Mouse (Mus musculus): ENCODE results near the gene Pqlc2. TPM values are rescaled to one million over a fixed set of nuclear protein-coding genes. Genes with fewer than 3 reads are reported as not detected.

The Pqlc2 gene
- 15.3 and 16.1 TPM in 2 replicates for polyA plus RNA-seq (2016; fragmentation: Nextera tagmentation; extraction: Ambion mirVana)

DNA sequence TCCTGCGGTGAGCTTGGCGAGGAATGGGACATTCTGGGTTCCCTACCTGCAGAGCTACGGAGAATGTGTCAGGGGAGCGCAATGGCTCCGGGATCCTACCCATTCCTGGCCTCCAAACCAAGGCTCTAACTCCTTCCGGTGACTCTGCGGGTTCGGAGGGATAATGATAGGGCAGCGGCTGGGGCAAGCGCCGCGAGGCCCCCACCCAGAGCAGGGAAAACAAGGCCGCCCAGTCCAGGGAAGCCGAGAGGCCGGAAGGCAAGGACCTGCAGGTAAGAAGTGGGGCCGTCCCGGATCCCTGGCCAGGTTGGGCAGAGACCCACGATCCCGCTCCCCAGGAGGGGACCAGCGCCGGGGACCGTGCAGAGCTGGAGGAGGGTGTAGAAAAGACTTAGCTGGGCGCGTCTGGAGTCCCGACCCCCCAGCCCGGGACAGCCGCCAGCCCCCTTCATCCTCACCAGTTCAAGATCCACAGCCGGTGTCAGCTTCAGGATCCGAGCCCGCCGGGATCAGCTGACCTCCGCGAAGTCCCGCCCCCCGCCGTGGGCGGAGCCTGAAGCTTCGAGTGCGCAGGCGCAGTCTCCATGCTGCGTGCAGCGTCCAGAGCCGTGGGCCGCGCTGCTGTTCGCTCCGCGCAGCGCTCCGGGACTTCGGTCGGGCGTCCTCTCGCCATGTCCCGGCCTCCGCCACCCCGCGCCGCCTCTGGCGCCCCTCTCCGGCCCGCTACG lies at the start of gene Pqlc2, which contains the start of gene Akr7a5:
Pqlc2 (minus strand) TSS at position 538 of the 728 bp plus-strand sequence.
Akr7a5 (plus strand) TSS at position 574 of the 728 bp plus-strand sequence.
- ATAC-seq (ENCODE audit: insufficient number of reproducible peaks, insufficient read depth, low FRiP score, low TSS enrichment, low read depth), result peak; percentile 77
- no peaks in the 10 kb centered on the region for H3K9me3 ChIP-seq

DNA sequence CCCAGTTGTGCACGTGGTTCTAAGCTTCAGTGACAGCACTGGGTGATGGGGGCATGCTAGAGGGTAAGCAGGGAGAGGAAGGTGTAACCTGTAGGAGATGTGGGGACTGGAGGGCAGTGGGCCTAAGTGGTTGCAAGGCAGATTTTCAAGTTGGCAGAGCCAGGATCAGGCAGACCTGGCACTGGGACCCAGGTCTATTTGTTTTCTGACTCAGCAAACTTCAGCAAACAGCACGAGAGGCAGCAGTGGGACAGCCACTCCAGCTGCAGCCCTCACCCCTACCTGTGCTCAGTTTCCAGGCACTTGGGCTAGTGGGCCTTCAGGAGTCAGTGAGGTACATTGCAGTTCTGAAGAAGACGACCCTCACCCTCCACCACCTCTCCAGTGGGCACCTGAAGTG lies 46.7 kb upstream of the Pqlc2 start:
- no peaks in the 10 kb centered on the region for H3K9me3 ChIP-seq
- H3K9ac ChIP-seq (replicated peaks), result no peak overlapping the region
- H3K27ac ChIP-seq, result no peak overlapping the region
- no peak overlapping the region for H3K4me2 ChIP-seq
- no peaks in the 10 kb centered on the region for H3K27me3 ChIP-seq
- no peak for ATAC-seq (ENCODE audit: insufficient number of reproducible peaks, insufficient read depth, low FRiP score, low TSS enrichment, low read depth)
- peaks cover 80% of the 10 kb centered on the region for H3K36me3 ChIP-seq
- no peak overlapping the region for H3K4me3 ChIP-seq (replicated peaks)
- 95% methylated on average over 3 of the region's 3 CpGs for WGBS
- H3K4me1 ChIP-seq (replicated peaks), result peaks cover 9% of the 10 kb centered on the region; the same call in 1 of the 2 replicates

More for the DNA sequence above, at the start of gene Pqlc2, which contains the start of gene Akr7a5:
- Histone ChIP-seq H3K4me1 (replicated peaks) (peaks cover 20% of the 10 kb centered on the region), H3K4me3 (replicated peaks) (peak within 1 kb of the TSS; percentile 93), H3K27ac (peak within 1 kb of the TSS; percentile 85), H3K9ac (replicated peaks) (peak within 1 kb of the TSS; percentile 97), H3K4me2 (peak within 1 kb of the TSS; percentile 96), H3K36me3 (peaks cover 34% of the 10 kb centered on the region), H3K27me3 (no peaks in the 10 kb centered on the region)
- WGBS, result under 1% methylated on average over 63 of the region's 63 CpGs

DNA sequence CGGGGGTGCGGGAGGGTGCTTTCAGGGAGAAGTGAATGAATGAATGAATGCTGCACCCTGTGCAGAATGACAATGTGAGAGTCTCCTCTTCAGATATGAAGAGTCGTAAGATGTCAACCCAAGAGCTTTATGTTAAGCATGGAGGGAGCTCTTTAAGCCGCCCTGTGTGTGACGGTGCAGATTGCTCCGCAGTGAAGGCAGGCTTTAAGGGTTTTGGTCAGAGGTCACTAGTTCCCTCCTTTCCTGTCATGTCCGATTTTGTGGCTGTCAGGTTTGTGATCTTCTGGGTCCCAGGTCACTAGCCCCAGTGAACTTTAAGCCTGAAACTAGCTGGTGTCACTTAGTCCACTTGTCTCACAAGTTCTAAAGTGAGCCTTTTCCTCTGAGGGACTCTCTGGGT lies 42.3 kb upstream of the Pqlc2 start:
- Histone ChIP-seq H3K4me1 (replicated peaks) (peaks cover 22% of the 10 kb centered on the region), H3K27me3 (no peaks in the 10 kb centered on the region), H3K9me3 (no peaks in the 10 kb centered on the region), H3K27ac (peak overlapping the region; percentile 95; the same call in 1 of the 2 replicates), H3K9ac (replicated peaks) (peak overlapping the region; percentile 88), H3K4me2 (peak overlapping the region; percentile 99), H3K36me3 (peaks cover 62% of the 10 kb centered on the region), H3K4me3 (replicated peaks) (peak overlapping the region; percentile 80)
- under 1% methylated on average over 7 of the region's 7 CpGs for WGBS
- peak; percentile 9; the same call in 1 of the 2 replicates for ATAC-seq (ENCODE audit: insufficient number of reproducible peaks, insufficient read depth, low FRiP score, low TSS enrichment, low read depth)

GRCm38 (mm10) chr4:139351931-139352711 lies 41.6 kb upstream of the Pqlc2 start, which contains the start of the genes Mrto4, Emc1 and Ubr4:
Gene Mrto4, minus strand, starts transcription at chr4:139352576.
Gene Emc1, plus strand, starts transcription at chr4:139352587.
Gene Ubr4, plus strand, starts transcription at chr4:139352609.
- no peaks in the 10 kb centered on the region for H3K9me3 ChIP-seq
- WGBS, result under 1% methylated on average over 64 of the region's 64 CpGs
- peak within 1 kb of the TSS; percentile 95 for H3K27ac ChIP-seq
- ATAC-seq (ENCODE audit: insufficient number of reproducible peaks, insufficient read depth, low FRiP score, low TSS enrichment, low read depth), result peak; percentile 91
- peaks cover 62% of the 10 kb centered on the region for H3K36me3 ChIP-seq
- no peaks in the 10 kb centered on the region for H3K27me3 ChIP-seq
- H3K4me3 ChIP-seq (replicated peaks), result peak within 1 kb of the TSS; percentile 80
- H3K4me1 ChIP-seq (replicated peaks), result peaks cover 22% of the 10 kb centered on the region
- peak within 1 kb of the TSS; percentile 88 for H3K9ac ChIP-seq (replicated peaks)
- H3K4me2 ChIP-seq, result peak within 1 kb of the TSS; percentile 99

- 79% methylated on average over 23 of the region's 23 CpGs for WGBS
- no peak for ATAC-seq (ENCODE audit: insufficient number of reproducible peaks, insufficient read depth, low FRiP score, low TSS enrichment, low read depth)
- Histone ChIP-seq H3K4me3 (replicated peaks) (no peak overlapping the region), H3K9me3 (no peaks in the 10 kb centered on the region), H3K36me3 (peaks cover 55% of the 10 kb centered on the region), H3K4me1 (replicated peaks) (peaks cover 2% of the 10 kb centered on the region; the same call in 1 of the 2 replicates), H3K27ac (no peak overlapping the region), H3K4me2 (no peak overlapping the region), H3K9ac (replicated peaks) (no peak overlapping the region), H3K27me3 (no peaks in the 10 kb centered on the region)
These were observed 35.0 kb upstream of the Pqlc2 start for GRCm38 (mm10) chr4:139345416-139346019.

- Histone ChIP-seq H3K4me2 (no peak overlapping the region), H3K27ac (no peak overlapping the region), H3K36me3 (peaks cover 38% of the 10 kb centered on the region), H3K9ac (replicated peaks) (no peak overlapping the region), H3K27me3 (no peaks in the 10 kb centered on the region), H3K9me3 (no peaks in the 10 kb centered on the region), H3K4me3 (replicated peaks) (no peak overlapping the region), H3K4me1 (replicated peaks) (no peaks in the 10 kb centered on the region)
- ATAC-seq (ENCODE audit: insufficient number of reproducible peaks, insufficient read depth, low FRiP score, low TSS enrichment, low read depth), result no peak
- 80% methylated on average over 5 of the region's 5 CpGs for WGBS
These were observed 33.2 kb upstream of the Pqlc2 start for GRCm38 (mm10) chr4:139343718-139344117.

DNA sequence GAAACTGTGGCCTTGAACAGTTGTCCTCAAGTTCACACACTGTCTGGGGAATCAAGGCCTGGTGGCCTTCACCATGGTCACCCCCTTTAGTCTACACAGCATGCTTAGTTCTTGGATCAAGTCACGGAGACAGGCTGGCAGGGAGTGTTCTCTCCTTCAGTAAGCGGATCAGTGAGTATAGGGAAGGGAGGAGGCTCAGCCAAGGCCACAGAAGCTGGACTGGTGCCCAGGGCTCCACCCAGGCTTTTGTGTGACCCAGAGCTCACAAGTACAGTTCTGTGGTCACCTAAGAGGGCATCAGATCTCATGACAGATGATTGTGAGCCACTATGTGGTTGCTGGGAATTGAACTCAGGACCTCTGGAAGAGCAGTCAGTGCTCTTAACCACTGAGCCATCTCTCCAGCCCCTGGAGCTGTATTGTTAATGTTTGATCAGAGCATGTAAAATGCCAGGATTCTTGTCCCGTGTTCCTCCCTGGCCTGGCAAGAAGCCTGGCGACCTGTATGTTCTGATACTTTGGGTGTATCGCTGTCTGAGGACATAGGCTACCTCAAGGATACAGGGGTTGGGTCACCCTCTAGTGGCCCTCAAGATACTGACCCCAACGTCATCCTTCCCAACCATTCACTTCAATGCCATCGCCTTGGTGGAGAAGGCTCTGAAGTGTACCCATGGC lies 31.2 kb upstream of the Pqlc2 start:
- 85% methylated on average over 7 of the region's 7 CpGs for WGBS
- no peak overlapping the region for H3K4me2 ChIP-seq

DNA sequence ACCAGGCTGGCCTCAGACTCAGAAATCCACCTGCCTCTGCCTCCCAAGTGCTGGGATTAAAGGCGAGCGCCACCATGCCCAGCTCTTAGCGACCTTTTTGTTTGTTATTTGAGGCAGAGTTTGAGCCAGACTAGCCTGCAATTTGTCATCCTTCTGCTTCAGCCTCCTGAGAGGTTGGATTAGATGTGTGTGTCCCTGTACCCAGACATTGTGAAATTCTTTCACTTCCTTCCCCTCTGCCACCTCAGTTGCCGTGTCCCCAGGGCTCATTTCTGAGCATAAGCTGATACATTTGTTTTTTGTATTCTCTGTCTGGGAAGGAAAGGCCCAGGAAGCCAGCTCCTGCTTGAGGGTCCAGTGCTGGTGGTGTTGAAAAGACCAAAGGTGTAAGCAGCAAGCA lies 30.3 kb upstream of the Pqlc2 start:
- H3K36me3 ChIP-seq, result peaks cover 10% of the 10 kb centered on the region
- H3K27me3 ChIP-seq, result peaks cover 20% of the 10 kb centered on the region
- no peak overlapping the region for H3K4me2 ChIP-seq
- H3K9me3 ChIP-seq, result no peaks in the 10 kb centered on the region
- H3K9ac ChIP-seq (replicated peaks), result no peak overlapping the region
- no peak for ATAC-seq (ENCODE audit: insufficient number of reproducible peaks, insufficient read depth, low FRiP score, low TSS enrichment, low read depth)
- WGBS, result 87% methylated on average over 4 of the region's 4 CpGs
- H3K4me1 ChIP-seq (replicated peaks), result no peaks in the 10 kb centered on the region
- no peak overlapping the region for H3K4me3 ChIP-seq (replicated peaks)
- H3K27ac ChIP-seq, result no peak overlapping the region

More for the DNA sequence above, 31.2 kb upstream of the Pqlc2 start:
- Histone ChIP-seq H3K9me3 (no peaks in the 10 kb centered on the region), H3K9ac (replicated peaks) (no peak overlapping the region), H3K4me1 (replicated peaks) (no peaks in the 10 kb centered on the region), H3K4me3 (replicated peaks) (no peak overlapping the region), H3K27me3 (peaks cover 17% of the 10 kb centered on the region), H3K36me3 (peaks cover 18% of the 10 kb centered on the region), H3K27ac (no peak overlapping the region)
- ATAC-seq (ENCODE audit: insufficient number of reproducible peaks, insufficient read depth, low FRiP score, low TSS enrichment, low read depth), result no peak

GRCm38 (mm10) chr4:139338145-139338544 lies 27.6 kb upstream of the Pqlc2 start:
- Histone ChIP-seq H3K36me3 (no peaks in the 10 kb centered on the region), H3K9ac (replicated peaks) (no peak overlapping the region), H3K4me2 (no peak overlapping the region), H3K4me1 (replicated peaks) (no peaks in the 10 kb centered on the region), H3K27ac (no peak overlapping the region), H3K27me3 (peaks cover 27% of the 10 kb centered on the region), H3K9me3 (no peaks in the 10 kb centered on the region), H3K4me3 (replicated peaks) (no peak overlapping the region)
- WGBS, result 53% methylated on average over 33 of the region's 33 CpGs
- ATAC-seq (ENCODE audit: insufficient number of reproducible peaks, insufficient read depth, low FRiP score, low TSS enrichment, low read depth), result no peak

GRCm38 (mm10) chr4:139336822-139337483 lies 26.4 kb upstream of the Pqlc2 start:
- no peaks in the 10 kb centered on the region for H3K9me3 ChIP-seq
- no peak overlapping the region for H3K27ac ChIP-seq
- 22% methylated on average over 24 of the region's 24 CpGs for WGBS
- H3K36me3 ChIP-seq, result no peaks in the 10 kb centered on the region
- H3K27me3 ChIP-seq, result peaks cover 29% of the 10 kb centered on the region
- 0 out of 2 replicates have a peak overlapping the region, but pooled peaks have one; percentile 37 for H3K9ac ChIP-seq (replicated peaks)
- H3K4me3 ChIP-seq (replicated peaks), result peak overlapping the region; percentile 22
- H3K4me1 ChIP-seq (replicated peaks), result no peaks in the 10 kb centered on the region
- peak overlapping the region; percentile 47 for H3K4me2 ChIP-seq
- no peak for ATAC-seq (ENCODE audit: insufficient number of reproducible peaks, insufficient read depth, low FRiP score, low TSS enrichment, low read depth)
